Mouse (Mus musculus): ENCODE results near the gene Sptlc3.
A peak's percentile ranks its signal among the peaks of the same experiment; 100 is the strongest.

Gene Sptlc3

DNA sequence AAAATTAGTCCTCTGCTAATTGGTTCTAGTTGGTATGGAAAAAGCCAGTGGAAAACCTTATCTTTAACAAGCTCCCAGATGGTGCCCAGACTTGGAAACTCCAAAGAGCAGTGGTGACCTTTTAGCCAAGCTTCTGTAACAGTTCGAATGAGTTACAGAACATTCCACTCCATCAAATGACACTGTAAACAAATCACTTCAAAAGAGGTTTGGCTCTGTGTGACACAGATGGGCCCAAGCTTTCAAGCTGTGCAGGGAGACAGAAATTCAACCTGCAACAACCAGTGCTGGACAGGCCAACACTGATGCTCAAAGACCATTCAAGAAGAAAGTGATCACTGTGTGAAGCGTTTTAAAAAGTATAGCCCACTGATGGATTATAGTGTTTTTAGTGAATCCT, 144.1 kb downstream of the Sptlc3 start:
- no peak for DNase-seq

- DNase-seq, result no peak
Measured at GRCm38 (mm10) chr2:139641757-139642385, 148.2 kb downstream of the Sptlc3 start.

- DNase-seq, result no peak
Measured at GRCm38 (mm10) chr2:139649518-139649917, 155.8 kb downstream of the Sptlc3 start.

- DNase-seq, result no peak
Measured at GRCm38 (mm10) chr2:139656750-139657149, 163.0 kb downstream of the Sptlc3 start.

DNA sequence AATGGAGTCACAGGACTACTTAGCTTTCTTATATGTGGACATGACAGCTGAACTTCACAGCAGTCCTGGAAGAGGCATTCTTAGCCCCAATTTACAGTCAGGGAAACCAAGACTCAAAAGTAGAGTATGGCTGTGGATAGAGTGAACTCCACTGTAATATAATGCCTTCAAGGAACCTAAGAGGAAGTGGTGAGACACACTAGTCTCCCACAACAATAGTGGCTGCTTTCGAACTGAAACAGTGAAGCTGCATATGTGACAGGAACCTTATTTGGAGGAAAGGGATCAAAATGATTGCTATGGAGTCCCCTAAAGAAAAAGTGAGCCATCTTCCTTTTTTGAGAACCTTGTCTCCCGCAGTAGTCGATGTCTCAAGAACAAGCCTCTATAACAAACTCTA, 178.1 kb downstream of the Sptlc3 start:
- no peak for DNase-seq

DNA sequence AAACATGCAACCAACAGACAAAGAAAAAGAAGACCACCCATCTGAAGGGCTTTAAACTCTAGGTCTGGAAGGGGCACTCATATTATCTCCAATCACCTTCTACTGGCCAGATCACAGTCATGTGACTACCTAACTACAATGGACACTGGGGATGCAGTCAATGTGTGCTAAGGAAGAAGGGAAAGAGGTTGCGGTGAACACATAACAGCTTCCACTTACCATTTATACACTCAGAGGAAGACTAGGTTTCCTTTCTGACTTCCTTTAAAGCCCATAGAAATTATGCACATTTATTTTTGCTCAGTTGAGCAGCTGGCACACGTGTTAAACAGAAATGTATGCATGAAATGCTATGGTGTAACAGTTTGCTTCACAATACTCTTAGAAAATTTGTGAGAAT, 178.7 kb downstream of the Sptlc3 start:
- no peak for DNase-seq

DNA sequence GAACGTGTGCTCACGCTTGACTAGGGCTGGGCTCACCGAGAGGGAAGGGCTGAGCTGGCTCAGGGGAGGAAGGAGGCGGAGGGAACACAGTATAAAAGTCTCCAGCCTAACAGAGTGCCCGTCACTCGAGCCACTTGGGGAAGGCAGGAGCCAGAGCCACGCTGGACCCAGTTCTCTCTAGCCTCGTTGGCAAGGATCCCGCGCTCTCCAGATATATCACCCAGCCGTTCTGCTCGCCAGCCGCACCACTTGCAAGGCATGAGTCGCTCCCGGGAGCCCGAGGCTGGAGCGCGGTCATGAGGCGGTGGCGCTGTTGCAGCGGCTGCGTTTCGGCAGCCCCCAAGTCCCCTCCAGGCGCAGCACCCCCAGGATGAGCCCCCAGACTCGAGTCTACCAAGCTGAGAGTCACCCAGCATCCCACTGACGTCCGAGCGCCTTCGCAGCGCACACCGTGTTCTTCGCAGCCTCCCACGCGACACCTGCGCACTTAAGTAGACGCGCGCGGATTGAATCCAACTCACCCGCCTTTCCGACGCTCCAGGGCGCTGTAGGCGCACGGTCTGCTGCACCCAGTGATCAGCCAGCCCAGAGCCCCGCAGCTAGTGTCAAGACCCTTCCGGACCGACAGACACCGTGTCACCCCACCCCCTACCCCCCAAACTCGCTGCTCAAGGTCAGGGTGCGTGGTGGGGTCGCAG, 183.5 kb downstream of the Sptlc3 start:
- DNase-seq, result peak; percentile 73 to 77

GRCm38 (mm10) chr2:139677809-139678274, 184.1 kb downstream of the Sptlc3 start, which contains the start of gene Ism1:
Gene Ism1, plus strand, starts transcription at chr2:139678178.
- peak; percentile 11 to 50 for DNase-seq

DNA sequence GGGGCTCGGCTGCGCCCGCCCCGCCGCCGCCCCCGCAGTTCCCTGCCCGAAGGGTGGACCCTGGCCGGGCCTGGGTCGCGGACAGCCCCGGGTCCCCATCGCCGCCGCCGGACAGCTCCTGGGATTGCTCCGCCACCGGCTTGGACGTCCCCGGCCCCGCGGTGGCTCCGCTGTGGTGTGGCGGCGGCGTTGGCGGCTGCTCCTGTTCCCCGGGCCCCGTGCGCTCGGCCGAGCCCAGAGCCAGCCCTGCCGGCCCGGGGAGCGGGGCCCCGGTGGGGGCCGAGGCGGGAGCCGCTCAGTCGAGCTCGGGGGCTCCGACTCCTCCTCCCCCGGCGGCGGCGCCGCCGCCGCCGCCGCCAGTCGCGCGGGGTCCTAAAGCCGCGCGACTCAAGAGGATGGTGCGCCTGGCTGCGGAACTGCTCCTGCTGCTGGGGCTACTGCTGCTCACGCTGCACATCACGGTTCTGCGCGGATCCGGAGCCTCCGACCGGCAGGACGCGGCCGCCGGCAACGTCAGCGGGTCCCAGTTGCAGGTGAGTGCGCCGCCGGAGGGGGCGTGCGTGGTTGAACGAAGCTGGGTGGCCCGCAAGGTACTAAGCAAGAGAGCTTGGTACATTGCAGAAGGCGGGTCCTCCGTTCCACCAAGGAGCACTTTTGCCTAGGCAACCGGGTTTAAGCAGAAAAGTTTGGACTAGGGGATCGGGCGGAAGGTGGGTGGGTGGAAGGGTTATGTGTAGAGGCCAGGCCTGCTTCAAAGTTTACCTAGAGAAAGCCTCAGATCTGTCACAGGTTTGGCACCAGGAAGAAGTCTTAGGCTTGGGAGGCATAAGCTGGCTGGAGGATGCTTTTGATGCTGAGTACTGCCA, 184.8 kb downstream of the Sptlc3 start:
- DNase-seq, result peak; percentile 35 to 64

GRCm38 (mm10) chr2:139682540-139682939, 188.8 kb downstream of the Sptlc3 start:
- DNase-seq, result no peak

All from kidney, postnatal 25 days (tissue).